ENCODE assay signal across 10 mouse cellular contexts in the genomic region with DNA sequence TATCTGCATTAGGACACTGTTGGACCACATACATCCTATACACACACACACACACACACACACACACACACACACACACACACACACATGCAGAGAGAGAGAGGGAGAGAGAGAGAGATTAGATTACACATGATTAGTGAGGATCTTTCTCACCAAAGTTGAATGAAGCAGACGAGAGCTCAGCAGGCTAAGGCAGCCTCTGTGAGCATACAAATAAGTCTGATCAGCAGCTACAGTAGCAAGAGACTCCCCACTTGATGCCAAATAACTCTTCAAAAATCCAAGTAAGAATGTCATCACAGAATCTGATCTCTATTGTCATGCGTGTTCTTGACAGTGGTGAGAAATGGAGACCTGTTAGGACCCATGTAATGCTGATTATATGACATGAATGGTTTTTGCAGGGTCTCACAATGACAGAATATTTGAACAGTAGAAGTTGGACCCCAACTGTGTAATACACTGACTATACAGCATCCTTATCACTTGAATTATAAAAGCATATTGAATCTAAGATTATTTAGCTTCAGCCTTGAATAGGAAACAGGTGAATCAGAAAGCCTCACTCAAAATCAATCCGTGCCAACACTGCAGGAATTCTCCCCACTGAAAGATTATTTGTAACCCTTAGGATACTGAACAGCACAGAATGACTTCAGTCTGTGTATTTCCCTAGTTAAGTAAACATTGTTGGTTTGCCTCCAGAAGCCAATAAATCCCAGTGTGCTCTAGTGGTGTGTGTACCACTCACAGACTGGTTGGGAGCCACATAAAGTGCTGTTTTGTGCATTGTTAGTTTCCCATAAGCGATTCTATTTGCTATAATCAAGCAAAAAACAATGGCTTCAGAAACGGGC. TPM values are rescaled to one million over a fixed set of nuclear protein-coding genes. Genes with fewer than 3 reads are reported as not detected.
A peak's percentile ranks its signal among the peaks of the same experiment; 100 is the strongest.
DNase-seq lines count a peak whose midpoint lies in the region; ATAC-seq lines count a peak whose summit lies in the region.
"Had no signal": no experiment of that assay in that cellular context is flagged by ENCODE, and none has a peak within 500 bp of the region (broad histone marks: within the 10 kb centered on the region; RNA-seq: fewer than 3 reads in every experiment).

No protein-coding gene starts in this region.

- H3K4me2 ChIP-seq in forebrain, embryonic 13.5 days = peak overlapping the region; percentile 11; the same call in 1 of the 2 replicates
- peak overlapping the region; percentile 44 for H3K4me2 ChIP-seq in hindbrain, embryonic 16.5 days (ENCODE audit: low read length)
- H3K4me2 ChIP-seq: heart, embryonic 15.5 days; kidney, embryonic 15.5 days had no signal

- H3K9ac ChIP-seq in forebrain, embryonic 13.5 days = no peak overlapping the region
- peak overlapping the region; percentile 8; the same call in 1 of the 2 replicates for H3K9ac ChIP-seq in hindbrain, embryonic 16.5 days (ENCODE audit: low read depth, low read length)
- H3K9ac ChIP-seq: heart, embryonic 15.5 days; kidney, embryonic 15.5 days had no signal

- no peak overlapping the region for H3K4me3 ChIP-seq in forebrain, embryonic 13.5 days
- no peak overlapping the region for H3K4me3 ChIP-seq in hindbrain, embryonic 16.5 days (ENCODE audit: low read length)
- H3K4me3 ChIP-seq: heart, embryonic 15.5 days; kidney, embryonic 15.5 days had no signal

- no peaks in the 10 kb centered on the region for H3K36me3 ChIP-seq in forebrain, embryonic 13.5 days (ENCODE audit: poor library complexity, severe bottlenecking)
- H3K36me3 ChIP-seq in hindbrain, embryonic 16.5 days (ENCODE audit: control insufficient read depth, insufficient read depth, low read length) = no peaks in the 10 kb centered on the region
- H3K36me3 ChIP-seq: heart, embryonic 15.5 days; kidney, embryonic 15.5 days had no signal

- peak overlapping the region; percentile 49; the same call in 1 of the 2 replicates for H3K27ac ChIP-seq in forebrain, embryonic 13.5 days
- peak overlapping the region; percentile 70 for H3K27ac ChIP-seq in hindbrain, embryonic 16.5 days (ENCODE audit: low read depth, low read length)
- H3K27ac ChIP-seq: heart, embryonic 15.5 days; kidney, embryonic 15.5 days had no signal

- DNase-seq in frontal cortex, postnatal 10 days (ENCODE audit: low spot score in 2 of 2) = no peak
- DNase-seq in Muller cell, postnatal 12 days (ENCODE audit: inconsistent ontology term) = peak; percentile 45
- DNase-seq in ovary, postnatal 10 days (ENCODE audit: low spot score) = no peak
- no peak for DNase-seq in thymus, postnatal 4 days
- no peak for DNase-seq in kidney, adult 9 months

- H3K9me3 ChIP-seq in forebrain, embryonic 13.5 days (replicated peaks) = no peaks in the 10 kb centered on the region
- H3K9me3 ChIP-seq in hindbrain, embryonic 16.5 days (ENCODE audit: control insufficient read depth, low read length) = no peaks in the 10 kb centered on the region
- H3K9me3 ChIP-seq: heart, embryonic 15.5 days; kidney, embryonic 15.5 days had no signal

- 21% methylated on average over 5 of the region's 5 CpGs for WGBS in forebrain, embryonic 13.5 days
- 20% methylated on average over 5 of the region's 5 CpGs for WGBS in hindbrain, embryonic 16.5 days

- peaks cover 24% of the 10 kb centered on the region for H3K4me1 ChIP-seq in forebrain, embryonic 13.5 days
- peaks cover 26% of the 10 kb centered on the region for H3K4me1 ChIP-seq in hindbrain, embryonic 16.5 days (ENCODE audit: control insufficient read depth, insufficient read depth, low read depth, low read length)
- H3K4me1 ChIP-seq: kidney, embryonic 15.5 days had no signal

- ATAC-seq in frontal cortex, adult (ENCODE audit: low TSS enrichment) = peak; percentile 29
- peak; percentile 60 for ATAC-seq in forebrain, embryonic 13.5 days
- peak; percentile 67 for ATAC-seq in hindbrain, embryonic 16.5 days

- H3K27me3 ChIP-seq in forebrain, embryonic 13.5 days = no peaks in the 10 kb centered on the region
- H3K27me3 ChIP-seq in hindbrain, embryonic 16.5 days (replicated peaks; ENCODE audit: control insufficient read depth, insufficient read depth, low read length) = no peaks in the 10 kb centered on the region
- H3K27me3 ChIP-seq: heart, embryonic 15.5 days; kidney, embryonic 15.5 days had no signal

RNA-seq across cellular contexts. Expression of a gene that starts 47.9 kb away (rescaled TPM):
- 41.2 and 42.4 TPM in 2 replicates for polyA plus RNA-seq in forebrain, embryonic 13.5 days (2015; fragmentation: Nextera tagmentation; extraction: Ambion mirVana)
- polyA plus RNA-seq in hindbrain, embryonic 16.5 days (2015; fragmentation: Nextera tagmentation; extraction: Ambion mirVana) = 143 and 157 TPM in 2 replicates
